Mouse (Mus musculus): ENCODE measurements at regions not wholly inside any gene's neighbourhood (a gene's known extent, or its start where the extent isn't known, plus 50 kb on each side); places are given as distances from the start of the nearest gene placed in this dataset.

GRCm38 (mm10) chr14:103938937-103939336 is 94.7 kb upstream of the Ednrb start:
- TF ChIP-seq POLR2A (IDR thresholded peaks at IDR 0.05; ENCODE audit: borderline replicate concordance, extremely low read depth, insufficient read depth, insufficient read length, poor library complexity, severe bottlenecking) (no peak), CTCF (IDR thresholded peaks at IDR 0.05; ENCODE audit: borderline replicate concordance, extremely low read depth, insufficient read depth, insufficient read length) (no peak)
